Mouse (Mus musculus): ENCODE measurements around the gene Art2b.
"Not testable (repeated sequence)": the region's sequence is repeated elsewhere in the genome, so short reads cannot be mapped to it uniquely, and the experiment has no call there.

Art2b gene

DNA sequence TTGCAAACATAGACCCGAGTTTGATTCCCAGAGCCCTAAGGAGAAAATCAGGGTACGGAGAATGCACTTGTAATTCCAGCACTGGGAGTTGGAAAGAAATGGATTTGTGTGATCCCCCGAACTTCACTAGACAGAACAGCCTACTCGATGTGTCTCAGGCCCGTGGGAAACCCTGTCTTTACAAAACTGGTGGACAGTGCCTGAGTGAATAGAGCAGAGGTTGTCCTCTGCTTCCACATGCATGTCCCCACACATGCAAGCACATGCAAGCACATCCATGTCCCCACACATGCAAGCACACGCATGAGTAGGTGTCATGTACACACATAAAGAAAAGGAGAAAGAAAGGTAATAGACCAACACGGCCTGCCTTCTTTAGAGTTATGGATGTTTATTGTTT is 3.4 kb downstream of the Art2b start:
- ChIA-PET CTCF (no interaction called here), POLR2A (no interaction called here)

DNA sequence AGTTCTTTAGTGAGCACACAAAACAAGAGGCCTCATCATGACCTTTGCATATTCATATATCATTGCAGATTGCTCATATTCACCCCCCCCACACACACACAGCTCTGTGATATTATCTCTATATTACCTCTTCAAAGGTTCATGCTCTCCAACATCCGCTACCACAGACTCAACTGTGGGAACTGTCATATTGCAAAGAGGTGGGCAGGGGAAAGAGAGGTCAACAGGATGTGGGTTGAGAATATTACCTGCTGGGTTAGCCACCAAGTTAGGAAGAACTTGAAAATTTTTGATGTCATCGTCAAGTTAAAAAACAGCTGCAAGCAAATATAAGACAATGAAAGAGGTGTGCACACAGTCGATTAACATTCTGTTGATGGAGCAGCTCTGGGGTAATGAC is 4.5 kb downstream of the Art2b start:
- POLR2A ChIA-PET, CTCF ChIA-PET: not testable (repeated sequence)

DNA sequence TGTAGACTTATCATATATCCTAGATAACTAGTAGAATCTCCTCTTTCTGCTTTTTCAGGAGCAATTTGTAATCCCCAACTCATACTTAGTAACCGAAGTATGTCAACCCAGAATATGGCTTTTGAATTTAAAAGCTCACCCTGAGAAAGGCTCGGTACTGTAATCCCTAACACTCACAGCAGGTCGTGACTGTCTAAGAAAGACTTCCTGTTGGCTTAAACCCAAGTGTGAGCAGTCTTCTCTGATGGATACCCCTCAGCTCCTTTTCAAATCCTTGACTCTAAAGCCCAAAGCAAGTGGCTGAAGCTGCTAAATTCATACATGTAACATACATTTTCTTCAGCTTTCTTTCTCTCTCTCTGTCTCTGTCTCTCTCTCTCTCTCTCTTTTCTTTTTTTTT is 11.0 kb downstream of the Art2b start:
- ChIA-PET CTCF (interaction anchor here in 1 of 4 experiments (1.4 kb wide), 1 partner anchor 162 kb away, joined by 5 read pairs; no protein-coding TSS in a partner anchor), POLR2A (interaction anchor here in 1 of 4 experiments (0.6 kb wide), 1 partner anchor 1551 kb away, joined by 3 read pairs; no protein-coding TSS in a partner anchor)

DNA sequence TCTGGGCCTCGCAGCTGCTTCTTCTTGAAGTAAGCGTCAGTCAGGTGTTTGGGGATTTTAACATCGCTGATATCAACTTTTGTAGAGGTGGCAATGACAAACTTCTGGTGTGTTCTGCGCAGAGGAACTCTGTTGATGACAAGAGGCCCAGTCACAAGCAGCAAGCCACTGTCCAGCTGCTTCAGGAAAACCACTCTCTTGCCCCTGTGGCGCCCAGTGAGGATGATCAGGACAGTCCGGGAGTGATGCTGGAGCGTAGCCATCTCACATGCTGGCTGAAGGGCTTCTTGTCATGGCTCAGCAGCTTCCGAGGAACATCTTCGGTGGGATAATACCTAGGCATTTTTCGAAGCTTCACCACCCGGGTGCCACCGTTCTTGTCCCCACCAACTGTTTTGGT is 11.8 kb downstream of the Art2b start:
- POLR2A ChIA-PET, result not testable (repeated sequence)
- CTCF ChIA-PET, result interaction anchor here in 2 of 4 experiments (0.6 to 0.7 kb wide), 4 partner anchors 72 to 588 kb away, joined by 3 to 5 read pairs (median 4); no protein-coding TSS in a partner anchor

DNA sequence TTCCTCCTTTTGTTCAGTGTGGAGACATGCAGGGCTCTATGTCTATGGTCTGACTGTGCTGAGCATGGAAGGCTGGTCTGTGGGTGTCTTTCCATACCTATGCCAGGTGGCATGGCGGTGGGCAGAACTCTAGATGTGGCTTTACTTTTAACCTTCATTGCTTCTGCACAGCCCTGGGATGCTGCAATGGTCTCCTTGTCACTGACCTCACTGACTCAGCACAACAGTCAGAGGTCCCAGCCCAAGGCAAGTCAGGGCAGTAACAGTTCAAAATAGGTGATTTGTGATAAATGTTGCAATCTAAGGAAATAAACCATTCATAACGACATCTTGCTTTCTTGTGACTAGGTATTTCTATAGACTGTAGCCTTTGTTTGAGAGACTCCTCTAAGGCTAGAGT is 21.3 kb downstream of the Art2b start:
- CTCF ChIA-PET, result no interaction called here
- POLR2A ChIA-PET, result no interaction called here

DNA sequence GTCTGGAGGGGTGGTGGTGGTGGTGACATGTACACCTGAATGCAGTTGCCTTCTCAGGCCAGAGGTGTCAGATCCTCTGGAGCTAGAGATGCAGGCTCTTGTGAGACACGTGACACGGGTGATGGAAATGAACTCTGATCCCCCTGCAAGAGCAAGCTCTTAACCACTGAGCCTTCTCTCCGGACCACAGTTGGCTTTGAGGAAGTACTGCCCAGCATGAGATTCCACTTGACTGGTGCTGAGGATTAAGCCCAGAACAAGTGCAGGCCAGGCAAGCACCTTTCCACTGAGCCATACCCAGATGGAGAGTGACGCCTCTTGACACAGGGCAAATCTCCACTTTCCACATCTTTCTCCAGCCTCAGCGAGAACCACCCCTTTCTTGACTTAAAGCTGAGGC is 26.0 kb downstream of the Art2b start:
- POLR2A ChIA-PET, CTCF ChIA-PET: not testable (repeated sequence)

DNA sequence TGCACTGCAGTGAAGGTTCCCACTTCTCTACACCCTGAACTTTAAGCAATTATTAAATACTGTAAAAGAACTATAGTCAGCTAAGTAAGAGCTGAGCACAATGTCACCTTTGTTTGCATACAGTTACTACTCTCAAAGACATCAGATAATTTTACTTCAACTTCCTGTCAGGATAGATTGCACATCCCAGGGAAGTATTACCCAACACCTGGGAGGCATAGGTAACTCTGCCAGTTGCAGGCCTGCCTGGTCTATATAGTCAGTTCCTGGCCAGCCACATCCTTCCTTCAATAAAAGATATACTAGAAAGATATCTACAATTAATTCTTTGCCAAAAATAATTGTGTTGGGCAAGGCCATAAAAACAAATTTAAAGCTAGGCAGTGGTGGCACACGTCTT is 28.0 kb downstream of the Art2b start:
- CTCF ChIA-PET, result interaction anchor here in 2 of 4 experiments (0.6 kb wide), 2 partner anchors 44 to 191 kb away, joined by 3 to 8 read pairs; no protein-coding TSS in a partner anchor
- POLR2A ChIA-PET, result no interaction called here

DNA sequence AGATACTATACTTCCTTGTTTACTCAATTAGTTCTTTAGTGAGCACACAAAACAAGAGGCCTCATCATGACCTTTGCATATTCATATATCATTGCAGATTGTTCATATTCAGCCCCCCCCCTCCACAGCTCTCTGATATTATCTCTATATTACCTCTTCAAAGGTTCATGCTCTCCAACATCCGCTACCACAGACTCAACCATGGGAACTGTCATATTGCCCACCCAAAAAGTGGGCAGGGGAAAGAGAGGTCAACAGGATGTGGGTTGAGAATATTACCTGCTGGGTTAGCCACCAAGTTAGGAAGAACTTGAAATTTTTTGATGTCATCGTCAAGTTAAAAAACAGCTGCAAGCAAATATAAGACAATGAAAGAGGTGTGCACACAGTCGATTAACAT is 29.9 kb downstream of the Art2b start:
- POLR2A ChIA-PET, result not testable (repeated sequence)
- CTCF ChIA-PET, result interaction anchor here in 1 of 4 experiments (1.2 kb wide), 1 partner anchor 14 kb away, joined by 4 read pairs; no protein-coding TSS in a partner anchor

DNA sequence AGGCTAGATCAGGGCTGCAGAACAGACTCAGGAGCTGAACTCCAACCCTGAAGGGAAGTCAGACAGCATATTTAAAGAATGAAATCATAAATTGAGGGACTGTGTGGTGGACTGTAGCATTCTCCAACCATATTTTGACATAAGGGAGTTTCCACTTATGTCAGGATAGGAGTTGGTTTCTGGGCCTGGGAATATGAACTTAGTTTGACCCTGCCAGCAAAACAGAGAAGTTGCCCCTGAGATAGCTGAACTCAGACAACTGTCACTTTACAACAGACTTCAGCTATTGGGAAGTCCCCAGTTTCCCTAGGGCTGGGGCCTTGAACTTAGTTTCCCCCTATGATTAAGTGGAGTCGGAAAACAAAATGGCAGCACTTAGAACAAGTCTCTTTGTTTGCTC is 33.9 kb downstream of the Art2b start:
- POLR2A ChIA-PET, result no interaction called here
- CTCF ChIA-PET, result interaction anchor here in 1 of 4 experiments (0.6 to 1.5 kb wide), 2 partner anchors 10 to 50 kb away, joined by 4 read pairs; no protein-coding TSS in a partner anchor

DNA sequence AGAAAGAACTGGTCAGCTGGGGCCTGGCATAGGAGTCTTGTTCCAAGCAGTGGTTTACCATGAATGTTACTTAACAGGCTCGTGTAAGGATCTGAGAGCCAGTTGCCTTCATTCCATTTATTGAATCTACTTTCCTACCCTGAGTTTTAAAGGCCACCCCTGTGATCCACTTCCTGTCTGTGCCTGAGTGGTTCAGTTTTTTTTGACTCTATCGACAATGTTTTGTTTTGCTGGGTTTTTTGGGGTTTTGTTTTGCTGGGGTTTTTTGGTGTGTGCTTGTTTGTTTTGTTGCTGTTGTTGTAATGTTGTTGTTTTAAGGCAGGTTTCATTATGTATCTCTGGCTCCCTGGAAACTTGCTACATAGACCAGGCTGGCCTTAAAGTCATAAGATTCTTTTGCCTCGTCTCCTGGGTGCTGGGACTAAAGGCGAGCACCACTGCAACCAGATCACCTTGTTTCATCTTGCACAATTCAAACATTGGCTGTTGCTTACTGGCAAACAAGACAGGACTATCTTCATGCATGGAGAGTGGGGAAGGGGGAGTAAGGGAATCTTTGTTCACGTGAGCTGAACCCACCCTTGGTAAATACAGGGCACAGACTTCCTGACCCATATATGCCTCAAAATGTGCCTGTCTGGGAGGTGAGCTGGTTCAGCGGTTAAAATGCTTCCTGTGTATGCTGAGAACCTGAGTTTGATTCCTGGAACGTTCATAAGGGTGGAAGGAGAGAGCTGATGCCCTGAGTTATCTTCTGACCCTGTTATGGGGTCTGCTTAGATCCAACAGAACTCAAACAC is 34.5 kb downstream of the Art2b start:
- ChIA-PET POLR2A (interaction anchor here in 1 of 4 experiments (1.0 kb wide), 1 partner anchor 14 kb away, joined by 5 read pairs; no protein-coding TSS in a partner anchor), CTCF (interaction anchor here in 2 of 4 experiments (0.6 to 1.5 kb wide), 3 partner anchors 10 to 49 kb away, joined by 4 read pairs; no protein-coding TSS in a partner anchor)

DNA sequence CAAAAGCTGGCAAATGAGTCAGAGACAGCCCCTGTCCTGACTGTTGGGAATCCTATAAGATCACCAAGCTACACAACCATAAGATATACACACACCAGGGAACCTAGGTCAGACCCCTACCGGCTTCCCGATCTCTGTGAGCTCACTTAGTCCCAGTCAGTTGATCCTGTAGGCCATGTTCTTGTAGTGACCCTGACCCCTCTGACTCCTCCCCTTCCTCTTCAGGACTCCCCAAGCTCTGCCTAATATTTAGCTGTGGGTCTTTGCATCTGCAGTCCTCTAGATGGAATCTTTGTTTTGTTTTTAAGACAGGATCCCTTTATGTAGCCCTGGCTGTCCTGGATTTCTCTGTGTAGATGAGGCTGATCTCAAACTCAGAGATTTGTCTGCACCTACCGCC is 36.1 kb downstream of the Art2b start:
- ChIA-PET POLR2A (no interaction called here), CTCF (interaction anchor here in 1 of 4 experiments (1.2 kb wide), 1 partner anchor 11 kb away, joined by 3 read pairs; no protein-coding TSS in a partner anchor)

DNA sequence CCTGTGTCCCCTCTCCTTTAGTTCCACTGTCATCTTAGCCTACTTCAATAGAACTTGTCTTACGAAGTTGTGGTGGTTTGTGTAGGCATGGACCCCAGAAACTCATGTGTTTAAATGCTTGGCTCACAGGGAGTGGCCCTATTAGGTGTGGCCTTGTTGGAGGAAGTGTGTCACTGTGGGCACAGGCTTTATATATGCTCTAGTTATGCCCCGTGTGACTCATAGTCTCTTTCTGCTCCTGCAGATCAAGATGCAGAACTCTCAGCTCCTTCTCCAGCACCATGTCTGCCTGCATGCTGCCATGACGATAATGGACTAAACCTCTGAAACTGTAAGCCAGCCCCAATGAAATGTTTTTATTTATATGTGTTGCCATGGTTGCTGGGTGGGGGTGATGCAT is 37.7 kb downstream of the Art2b start:
- POLR2A ChIA-PET, result no interaction called here
- CTCF ChIA-PET, result no interaction called here

DNA sequence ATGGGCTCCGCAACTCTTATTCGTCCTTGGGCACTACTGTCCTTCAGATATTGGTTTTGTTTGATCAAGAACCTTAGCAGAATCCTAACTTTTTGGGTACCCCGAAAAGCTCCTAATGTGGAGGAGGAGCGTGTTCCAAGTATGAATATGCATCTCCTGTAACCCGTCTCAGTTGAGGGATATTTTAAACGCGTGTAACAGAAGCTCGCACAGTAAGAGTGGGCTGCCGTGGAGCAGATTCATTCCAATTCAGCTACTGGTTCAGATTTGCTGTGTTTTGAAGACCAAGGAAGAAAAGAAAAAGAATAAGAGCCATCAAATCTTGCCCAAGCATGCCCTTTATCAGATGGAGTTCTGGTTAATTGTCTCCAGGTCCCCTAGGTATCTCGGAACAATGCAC is 43.7 kb downstream of the Art2b start:
- ChIA-PET CTCF (interaction anchor here (0.6 to 2.0 kb wide), 35 partner anchors 9 to 503 kb away, joined by 3 to 20 read pairs (median 4); partner anchors contain the start of gene Atg16l2 (in 1 of the 4)), POLR2A (interaction anchor here in 1 of 4 experiments (0.6 kb wide), 1 partner anchor 117 kb away, joined by 6 read pairs; no protein-coding TSS in a partner anchor)

DNA sequence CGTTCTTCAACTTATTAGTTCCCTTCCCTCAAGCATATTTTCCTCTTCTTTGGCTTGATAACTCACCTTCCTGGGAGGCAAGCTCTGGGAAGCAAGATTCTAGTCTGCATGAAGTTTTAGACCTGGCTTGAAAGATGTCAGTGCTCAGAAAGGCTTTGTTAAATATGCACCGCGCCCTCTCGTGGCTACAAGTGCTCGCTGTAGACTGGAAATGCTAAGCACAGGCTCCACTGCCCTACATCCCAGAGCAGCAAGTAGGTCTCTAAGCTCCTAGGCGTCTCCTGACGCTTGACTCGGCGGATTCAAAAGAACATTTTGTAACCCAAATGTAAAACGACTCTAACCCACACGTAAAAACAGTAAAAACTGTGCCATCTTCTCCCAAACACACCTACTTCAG is 44.3 kb downstream of the Art2b start:
- POLR2A ChIA-PET, result interaction anchor here in 1 of 4 experiments (0.6 kb wide), 1 partner anchor 117 kb away, joined by 6 read pairs; no protein-coding TSS in a partner anchor

DNA sequence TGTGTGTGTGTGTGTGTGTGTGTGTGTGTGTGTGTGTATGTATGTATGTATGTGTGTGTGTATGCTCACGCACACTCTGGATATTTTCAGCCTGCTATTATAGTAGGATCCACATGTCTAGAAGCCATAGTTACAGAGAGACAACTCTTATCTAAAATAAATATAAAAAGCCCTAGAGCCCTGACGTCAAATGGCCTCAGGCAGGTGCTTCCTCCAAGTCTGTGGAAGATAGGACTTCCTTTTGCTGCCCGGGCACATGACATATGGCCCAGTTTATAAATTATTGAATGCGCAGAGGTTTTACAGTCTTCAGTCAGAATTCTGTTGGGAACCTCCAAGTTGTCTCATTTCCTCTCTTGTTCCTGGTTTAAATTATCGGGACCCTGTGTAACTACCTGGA is 44.7 kb downstream of the Art2b start:
- POLR2A ChIA-PET, result no interaction called here

More for the DNA sequence above, 44.3 kb downstream of the Art2b start:
- CTCF ChIA-PET, result interaction anchor here (0.6 to 2.0 kb wide), 37 partner anchors 9 to 503 kb away, joined by 3 to 20 read pairs (median 4); partner anchors contain the start of gene Atg16l2 (in 1 of the 4)

DNA sequence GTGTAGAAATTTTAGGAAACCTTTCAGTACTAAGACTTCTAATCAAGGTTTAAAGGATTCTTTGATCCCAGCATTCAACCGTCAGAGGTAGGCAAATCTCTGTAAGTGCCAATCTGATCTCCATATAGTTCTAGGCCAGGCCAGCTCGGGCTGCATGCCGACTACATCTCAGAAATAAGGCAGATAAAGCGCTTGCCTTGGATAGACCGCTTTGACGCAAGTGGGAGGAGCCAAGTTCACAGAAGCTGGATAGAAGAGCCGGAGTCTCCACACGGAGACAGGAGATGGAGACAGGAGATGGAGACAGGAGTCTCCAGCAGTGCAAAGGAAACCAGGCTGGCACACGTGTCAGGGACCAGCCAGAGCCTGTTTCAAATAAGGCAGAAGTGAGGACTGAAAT is 45.6 kb downstream of the Art2b start:
- POLR2A ChIA-PET, result no interaction called here

More for the DNA sequence above, 44.7 kb downstream of the Art2b start:
- CTCF ChIA-PET, result interaction anchor here (0.6 to 3.5 kb wide), 26 partner anchors 8 to 479 kb away, joined by 3 to 22 read pairs (median 5); partner anchors contain the start of gene Atg16l2 (in 1 of the 4)

DNA sequence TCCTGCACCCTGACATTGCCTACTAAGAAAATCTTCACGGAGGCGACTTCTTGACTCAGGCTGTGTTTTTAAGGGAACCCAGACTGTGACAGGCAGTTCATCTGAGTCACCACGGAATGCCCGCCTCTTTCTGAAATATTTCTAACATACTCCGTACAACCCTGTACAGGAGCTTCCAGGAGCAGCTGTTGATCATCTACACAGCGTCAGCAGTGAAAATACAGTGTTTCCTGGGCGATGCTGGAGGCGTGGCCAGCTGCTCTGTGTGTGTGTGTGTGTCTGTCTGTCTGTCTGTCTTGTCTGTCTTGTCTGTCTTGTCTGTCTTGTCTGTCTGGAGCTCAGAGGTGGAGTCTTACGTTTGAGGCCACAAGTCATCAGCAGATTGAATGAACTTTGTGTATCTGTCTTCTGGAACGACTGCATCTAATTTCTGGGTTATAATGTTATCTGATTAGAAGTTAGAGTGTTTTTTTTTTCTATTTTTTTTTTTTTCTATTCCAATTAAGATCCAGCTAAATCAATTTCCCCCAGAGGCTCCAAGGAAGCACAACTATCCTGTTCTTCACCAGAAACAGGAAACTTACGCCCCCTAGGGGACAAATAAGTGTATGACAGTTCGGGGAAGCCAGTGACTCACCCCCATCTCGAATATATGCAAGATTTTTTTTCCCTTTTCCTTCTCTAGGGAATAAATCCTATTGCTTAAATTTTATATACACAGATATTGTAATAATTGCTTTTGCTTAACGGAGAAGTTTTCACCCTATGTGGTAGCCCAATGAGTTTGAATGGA is 47.1 kb downstream of the Art2b start:
- CTCF ChIA-PET, result interaction anchor here (0.6 to 3.8 kb wide), 55 partner anchors 11 to 958 kb away, joined by 3 to 22 read pairs (median 4); partner anchors contain the start of gene Gm45837 (in 1 of the 4)
- POLR2A ChIA-PET, result interaction anchor here in 2 of 4 experiments (0.6 to 1.6 kb wide), 5 partner anchors 7 to 126 kb away, joined by 3 to 5 read pairs (median 4); no protein-coding TSS in a partner anchor

More for the DNA sequence above, 45.6 kb downstream of the Art2b start:
- CTCF ChIA-PET, result interaction anchor here in 3 of 4 experiments (0.6 to 3.8 kb wide), 7 partner anchors 37 to 595 kb away, joined by 3 to 22 read pairs (median 6); no protein-coding TSS in a partner anchor

DNA sequence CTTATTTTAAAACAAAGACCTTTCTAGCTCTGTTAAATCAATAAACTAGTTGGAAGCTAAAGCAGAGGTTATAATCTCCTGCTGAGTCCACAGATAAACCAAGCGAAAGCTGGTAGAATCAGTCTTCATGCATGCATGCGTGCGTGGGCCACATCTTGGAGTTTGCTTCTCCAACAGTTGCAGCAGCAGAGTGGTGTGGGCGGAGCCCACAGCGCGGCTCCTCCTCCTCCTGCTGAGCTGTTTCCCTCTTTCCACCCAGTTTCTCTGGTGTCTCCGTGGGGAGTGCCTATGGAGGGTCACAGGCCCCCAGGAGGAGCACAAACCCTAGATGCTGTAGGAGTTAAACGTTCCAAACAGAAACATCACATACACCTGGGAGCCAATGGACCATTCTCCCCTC is 47.9 kb downstream of the Art2b start:
- CTCF ChIA-PET, result interaction anchor here (0.7 to 3.8 kb wide), 27 partner anchors 9 to 629 kb away, joined by 3 to 22 read pairs (median 3); no protein-coding TSS in a partner anchor
- POLR2A ChIA-PET, result interaction anchor here in 2 of 4 experiments (0.6 to 1.6 kb wide), 6 partner anchors 13 to 126 kb away, joined by 3 to 5 read pairs (median 4); no protein-coding TSS in a partner anchor

DNA sequence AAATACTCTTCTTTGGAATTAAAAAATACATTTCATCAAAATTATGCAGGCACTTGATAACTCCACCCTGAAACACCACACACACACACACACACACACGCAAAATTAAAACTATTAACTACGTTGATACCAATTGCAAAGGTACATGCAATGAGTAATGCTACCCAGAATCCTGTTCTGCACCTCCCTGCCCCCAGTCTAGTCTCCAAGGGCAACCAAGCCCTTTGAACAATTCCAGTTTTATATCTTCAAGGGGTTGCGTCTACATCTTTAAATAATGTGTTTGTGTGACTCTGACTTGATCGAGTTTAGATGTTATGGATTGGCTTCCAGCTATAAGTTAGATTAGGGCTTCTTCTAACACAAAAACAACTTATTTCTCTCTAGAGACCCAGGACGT is 49.9 kb downstream of the Art2b start:
- POLR2A ChIA-PET, result no interaction called here
- CTCF ChIA-PET, result no interaction called here

Measured in embryonic stem cell, embryonic (primary cell).